In genomic region chr11:53330325-53330724, GRCm38 (mm10) we compare ENCODE assay signal across 11 mouse cellular contexts.
"Had no signal": no experiment of that assay in that cellular context is flagged by ENCODE, and none has a peak within 500 bp of the region (broad histone marks: within the 10 kb centered on the region; RNA-seq: fewer than 3 reads in every experiment).

No protein-coding gene starts in this region.

- H3K9ac ChIP-seq: kidney, embryonic 15.5 days; limb, embryonic 13.5 days; liver, embryonic 14.5 days; midbrain, embryonic 15.5 days; neural tube, embryonic 13.5 days had no signal

- H3K27ac ChIP-seq: kidney, embryonic 15.5 days; limb, embryonic 13.5 days; liver, embryonic 14.5 days; midbrain, embryonic 15.5 days; neural tube, embryonic 13.5 days had no signal

- H3K9me3 ChIP-seq: kidney, embryonic 15.5 days; limb, embryonic 13.5 days; midbrain, embryonic 15.5 days; neural tube, embryonic 13.5 days had no signal

- DNase-seq: kidney, postnatal 14 days; left cerebral cortex, postnatal 4 days; lung, adult 18-20 months; retina, postnatal 1 day; right cerebral cortex, postnatal 14 days; thymus, postnatal 4 days had no signal

- H3K27me3 ChIP-seq: kidney, embryonic 15.5 days; limb, embryonic 13.5 days; midbrain, embryonic 15.5 days; neural tube, embryonic 13.5 days had no signal

- H3K4me3 ChIP-seq: kidney, embryonic 15.5 days; limb, embryonic 13.5 days; midbrain, embryonic 15.5 days; neural tube, embryonic 13.5 days had no signal

- H3K4me2 ChIP-seq: kidney, embryonic 15.5 days; limb, embryonic 13.5 days; midbrain, embryonic 15.5 days; neural tube, embryonic 13.5 days had no signal

- ATAC-seq: midbrain, embryonic 15.5 days had no signal
